Mouse (Mus musculus) heart, adult 2 months (tissue): Measurements from ENCODE around the gene Samd13. TPM values are rescaled to one million over a fixed set of nuclear protein-coding genes. Genes with fewer than 3 reads are reported as not detected.

ENCODE experiments used
- DNase-seq, 2 experiments: peaks; one replicate each; pipeline ENCODE4 v3.0.0; 2021
- H3K27ac ChIP-seq: fragments of 200-600 bp; 2 replicates; pipeline ENCODE4 v1.8.1; 2022
- H3K27me3 ChIP-seq: fragments of 200-500 bp; 2 replicates; pipeline ENCODE4 v1.6.1; 2012; ENCODE audit warnings: mild to moderate bottlenecking, low read length, inconsistent platforms, mixed read lengths; ENCODE audit not compliant: control insufficient read depth, insufficient read depth
- H3K36me3 ChIP-seq: fragments of 200-500 bp; 2 replicates; pipeline ENCODE4 v1.6.1; 2012; ENCODE audit warnings: low read length, inconsistent platforms; ENCODE audit not compliant: control insufficient read depth, insufficient read depth
- H3K4me1 ChIP-seq: fragments of 200-500 bp; 2 replicates; pipeline ENCODE4 v1.6.1; 2011; ENCODE audit warnings: low read length; ENCODE audit not compliant: control insufficient read depth, insufficient read depth
- H3K4me3 ChIP-seq: fragments of 200-600 bp; 2 replicates; pipeline ENCODE4 v1.8.1; 2022
- H3K79me2 ChIP-seq: fragments of 200-500 bp; replicated peaks from 2 replicates; pipeline ENCODE4 v1.6.1; 2012; ENCODE audit warnings: mild to moderate bottlenecking, inconsistent platforms, low read length, moderate library complexity, mixed read lengths; ENCODE audit not compliant: control insufficient read depth, insufficient read depth
- H3K9ac ChIP-seq: fragments of 200-500 bp; 2 replicates; pipeline ENCODE4 v1.6.1; 2012; ENCODE audit warnings: low read depth, mild to moderate bottlenecking, control low read depth, inconsistent platforms, low read length, mixed read lengths
- CTCF ChIP-seq: fragments of 200-600 bp; IDR thresholded peaks from 2 replicates; pipeline ENCODE4 v1.8.1; 2022; ENCODE audit warnings: antibody characterized with exemption, mild to moderate bottlenecking, moderate library complexity
- EP300 ChIP-seq: fragments of 200-500 bp; IDR thresholded peaks from 2 replicates; pipeline ENCODE4 v1.6.1; 2011; ENCODE audit warnings: low read depth, low read length, control low read depth; ENCODE audit not compliant: insufficient read depth
- POLR2A ChIP-seq: fragments of 200-500 bp; IDR thresholded peaks from 2 replicates; pipeline ENCODE4 v1.6.1; 2011; ENCODE audit warnings: mild to moderate bottlenecking, low read depth, low read length, control low read depth; ENCODE audit not compliant: insufficient read depth
- WGBS: fragments of 180-500 bp; shearing (Covaris S2); methylation state at CpG from one replicate; pipeline ENCODE4 v1.1.7; 2018; 5-methylcytosine and 5-hydroxymethylcytosine counted together
- intact Hi-C: fragments of 180-260 bp; cut with DNase I; formaldehyde crosslinking; loops from one replicate; pipeline ENCODE4 v1.15.1; 2025
- polyA plus RNA-seq: library from polyadenylated mRNA; depleted of rRNA; stranded (reverse); fragments of >200 nt; gene quantifications from 2 replicates; pipeline ENCODE4 v1.2.3, GENCODE M21; 2012
- total RNA-seq, 2 experiments: library from RNA; stranded (reverse); gene quantifications; 2 replicates each; pipeline ENCODE4 v1.2.3; 2021

Samd13 gene
- total and polyA plus RNA-seq, 3 experiments: 1.0 to 2.1 (median 1.9) TPM

DNA sequence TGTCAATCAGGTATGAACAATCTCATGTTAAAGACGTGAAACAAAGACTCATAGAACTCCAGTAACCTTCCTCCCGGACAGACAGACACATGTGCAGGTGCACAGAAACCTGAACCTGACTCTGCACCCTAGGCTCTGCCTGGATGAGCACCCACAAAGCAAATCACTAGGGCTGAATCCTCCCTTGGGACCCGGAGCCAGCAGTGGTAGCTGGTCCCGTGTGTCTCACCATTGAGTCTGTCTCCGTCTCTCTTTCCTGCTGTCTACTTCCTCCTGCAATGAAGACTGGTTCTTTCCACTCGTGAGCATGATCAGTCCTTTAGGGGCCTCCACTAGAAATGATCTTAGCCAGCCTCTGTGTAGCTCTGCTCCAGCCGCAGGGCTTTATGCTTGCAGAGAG lies 23.5 kb downstream of the Samd13 start:
- Histone ChIP-seq H3K27ac (no peak overlapping the region), H3K4me1 (peaks cover 6% of the 10 kb centered on the region), H3K79me2 (no peaks in the 10 kb centered on the region), H3K36me3 (peaks cover 4% of the 10 kb centered on the region; the same call in 1 of the 2 replicates), H3K9ac (no peak overlapping the region), H3K4me3 (no peak overlapping the region), H3K27me3 (no peaks in the 10 kb centered on the region)
- DNase-seq: no peak
- intact Hi-C loops: no loop called here
- TF ChIP-seq POLR2A (no peak), EP300 (no peak), CTCF (no peak)
- 70% methylated on average over 7 of the region's 7 CpGs for WGBS

DNA sequence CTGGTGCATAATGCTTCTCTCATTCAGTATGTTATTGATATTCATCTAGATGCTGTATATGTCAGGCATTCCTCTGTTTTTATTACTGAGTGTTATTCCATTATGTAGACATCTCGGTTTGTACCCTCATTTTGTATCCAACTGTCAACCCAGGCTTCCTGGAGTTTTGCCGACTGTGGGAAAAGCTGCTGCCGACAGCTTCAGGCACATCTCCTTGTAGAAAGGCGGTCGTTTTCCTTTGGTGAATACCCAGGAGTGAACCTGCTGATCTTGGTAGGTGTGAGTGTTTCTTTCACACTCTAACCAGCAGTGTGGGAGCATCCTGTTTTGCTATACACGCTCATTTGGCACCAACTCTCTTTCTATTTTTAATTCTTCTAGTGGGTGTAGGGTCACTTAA lies 24.4 kb downstream of the Samd13 start:
- intact Hi-C loops: no loop called here
- H3K27ac ChIP-seq: no peak overlapping the region
- no peak for DNase-seq
- no peaks in the 10 kb centered on the region for H3K27me3 ChIP-seq
- TF ChIP-seq CTCF (no peak), POLR2A (no peak), EP300 (no peak)
- H3K9ac ChIP-seq: no peak overlapping the region
- no peaks in the 10 kb centered on the region for H3K79me2 ChIP-seq
- peaks cover 6% of the 10 kb centered on the region for H3K4me1 ChIP-seq
- peaks cover 4% of the 10 kb centered on the region; the same call in 1 of the 2 replicates for H3K36me3 ChIP-seq
- no peak overlapping the region for H3K4me3 ChIP-seq
- 8% methylated on average over 6 of the region's 6 CpGs for WGBS

DNA sequence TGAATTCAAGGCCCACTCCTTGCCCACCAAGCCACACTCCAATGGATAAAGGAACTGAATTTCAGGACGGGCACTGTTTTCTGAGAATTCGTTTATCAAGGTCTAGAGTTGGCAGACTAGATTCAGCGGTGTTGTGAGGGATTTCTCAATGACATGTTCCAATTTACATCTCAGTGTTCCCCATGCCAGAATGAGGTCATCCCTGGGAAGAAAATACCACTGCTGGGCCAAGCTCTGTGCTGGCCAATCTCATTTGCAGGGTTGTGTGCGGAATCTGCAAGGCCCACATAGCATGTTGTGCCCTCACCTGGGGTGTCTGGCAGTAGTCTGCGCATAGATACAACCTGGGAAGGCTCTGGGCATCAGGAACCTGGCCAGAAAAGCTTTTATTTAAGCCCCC lies 26.1 kb downstream of the Samd13 start:
- Histone ChIP-seq H3K36me3 (peaks cover 4% of the 10 kb centered on the region; the same call in 1 of the 2 replicates), H3K27me3 (no peaks in the 10 kb centered on the region), H3K9ac (no peak overlapping the region), H3K4me1 (peaks cover 8% of the 10 kb centered on the region), H3K4me3 (no peak overlapping the region), H3K79me2 (no peaks in the 10 kb centered on the region), H3K27ac (no peak overlapping the region)
- TF ChIP-seq POLR2A: no peak
- TF ChIP-seq CTCF: no peak
- TF ChIP-seq EP300: no peak
- intact Hi-C loops: no loop called here
- 62% methylated on average over 5 of the region's 5 CpGs for WGBS
- DNase-seq: peak in 1 of 2 experiments; percentile 12

DNA sequence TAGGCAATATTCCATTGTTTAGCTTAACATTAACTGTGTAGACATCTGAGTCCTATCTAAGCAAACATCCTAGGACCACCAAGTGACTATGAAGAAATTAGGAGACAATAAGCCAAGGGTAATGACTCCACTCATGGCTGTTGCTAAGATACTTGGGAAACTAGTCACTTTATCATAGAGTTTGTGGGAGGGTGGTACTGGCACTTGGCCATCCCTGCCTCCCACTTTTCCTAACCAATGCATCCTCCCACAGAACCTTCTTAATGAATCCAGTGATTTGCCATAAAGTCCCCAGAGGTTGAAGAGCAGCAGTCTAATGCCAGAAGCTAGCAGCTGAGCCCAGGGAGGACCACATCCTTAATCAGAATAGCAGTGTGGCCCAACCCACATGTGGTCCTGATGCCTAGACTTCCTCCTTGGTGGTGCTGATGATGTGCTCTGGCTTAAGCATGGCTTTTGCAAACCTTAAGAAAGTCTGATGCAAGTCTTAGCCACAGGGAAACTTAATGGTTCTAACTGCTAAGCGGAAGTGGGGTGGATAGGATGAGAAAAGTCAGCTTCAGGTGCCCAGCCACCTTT lies 27.2 kb downstream of the Samd13 start:
- Histone ChIP-seq H3K4me3 (no peak overlapping the region), H3K9ac (no peak overlapping the region), H3K4me1 (peaks cover 8% of the 10 kb centered on the region), H3K79me2 (no peaks in the 10 kb centered on the region), H3K27ac (no peak overlapping the region), H3K27me3 (no peaks in the 10 kb centered on the region), H3K36me3 (peaks cover 4% of the 10 kb centered on the region; the same call in 1 of the 2 replicates)
- intact Hi-C loops: no loop called here
- no peak for DNase-seq
- TF ChIP-seq POLR2A (no peak), EP300 (no peak), CTCF (no peak)
- 97% methylated on average over 1 of the region's 1 CpGs for WGBS

DNA sequence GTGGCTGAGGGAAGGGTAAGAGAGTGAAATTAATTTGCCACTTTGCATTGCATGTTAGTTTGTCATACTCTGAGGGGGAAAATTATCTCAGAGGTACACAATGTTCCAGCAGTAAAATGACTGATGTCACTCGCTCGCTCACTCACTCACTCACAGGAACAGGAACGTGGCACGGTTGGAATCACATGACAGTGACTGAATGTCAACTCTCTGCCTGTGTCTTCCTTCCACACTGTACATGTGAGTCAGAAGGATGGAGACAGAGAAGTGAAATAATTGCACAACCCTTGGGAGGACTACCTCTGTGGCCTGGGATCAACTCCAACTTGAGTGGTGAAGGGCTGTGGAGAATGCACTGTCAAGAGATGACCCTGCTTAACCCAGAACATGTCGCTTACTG lies 28.0 kb downstream of the Samd13 start:
- intact Hi-C loops: no loop called here
- Histone ChIP-seq H3K9ac (no peak overlapping the region), H3K27me3 (no peaks in the 10 kb centered on the region), H3K27ac (no peak overlapping the region), H3K4me1 (peaks cover 8% of the 10 kb centered on the region), H3K79me2 (no peaks in the 10 kb centered on the region), H3K36me3 (peaks cover 4% of the 10 kb centered on the region; the same call in 1 of the 2 replicates), H3K4me3 (no peak overlapping the region)
- TF ChIP-seq POLR2A (no peak), EP300 (peak; percentile 69; the same call in 1 of the 2 replicates)
- 68% methylated on average over 5 of the region's 5 CpGs for WGBS
- peak in 1 of 2 experiments; percentile 5 for DNase-seq

DNA sequence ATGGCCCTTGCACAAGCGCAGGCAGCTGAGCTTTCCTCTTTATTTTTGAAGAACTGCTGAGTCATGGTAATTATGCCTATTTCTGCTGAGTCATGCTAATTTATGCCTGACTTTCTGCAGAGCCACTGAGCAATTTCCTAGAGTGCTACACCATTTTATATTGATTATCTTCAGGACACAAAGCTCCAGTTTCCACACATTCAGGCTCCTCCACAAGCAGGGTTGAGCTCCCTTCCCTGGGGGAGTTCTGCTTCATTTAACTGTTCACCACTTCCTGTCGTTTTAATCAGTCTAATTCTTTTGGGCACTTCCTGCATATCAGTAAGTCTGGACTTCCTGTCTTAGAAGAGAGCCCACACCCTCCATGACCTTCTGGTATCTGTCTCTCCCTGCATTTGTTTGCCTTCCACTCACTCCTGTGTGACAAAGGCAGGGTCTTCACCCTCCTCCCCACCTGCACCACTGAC lies 30.2 kb downstream of the Samd13 start:
- Histone ChIP-seq H3K9ac (no peak overlapping the region), H3K36me3 (no peaks in the 10 kb centered on the region), H3K4me1 (peaks cover 4% of the 10 kb centered on the region), H3K4me3 (no peak overlapping the region), H3K27ac (no peak overlapping the region), H3K79me2 (no peaks in the 10 kb centered on the region), H3K27me3 (no peaks in the 10 kb centered on the region)
- TF ChIP-seq POLR2A: no peak
- no peak for TF ChIP-seq EP300
- no peak for TF ChIP-seq CTCF
- intact Hi-C loops: no loop called here
- 48% methylated on average over 2 of the region's 2 CpGs for WGBS
- no peak for DNase-seq
